Mouse (Mus musculus) R1 (cell line): Measurements from ENCODE around the gene Prkaca.

Experiments used
- DNase-seq: peaks from one replicate; pipeline ENCODE4 v3.0.0-alpha.2; 2018; ENCODE audit warnings: low read depth, low spot score

Gene Prkaca

GRCm38 (mm10) chr8:83972150-83973120 is at the start of gene Prkaca:
Gene Prkaca, plus strand, starts transcription at chr8:83972993.
- peak; percentile 99 for DNase-seq

GRCm38 (mm10) chr8:83924585-83924984 is 48.2 kb upstream of the Prkaca start:
- DNase-seq = no peak

- DNase-seq = no peak
Measured at GRCm38 (mm10) chr8:83926266-83926665, 46.5 kb upstream of the Prkaca start.

- no peak for DNase-seq
Measured at GRCm38 (mm10) chr8:83934222-83934621, 38.6 kb upstream of the Prkaca start.

- DNase-seq = no peak
Measured at GRCm38 (mm10) chr8:83934994-83935393, 37.8 kb upstream of the Prkaca start.

- no peak for DNase-seq
Measured at GRCm38 (mm10) chr8:83935435-83935834, 37.4 kb upstream of the Prkaca start.

- DNase-seq = no peak
Measured at GRCm38 (mm10) chr8:83937645-83938044, 35.1 kb upstream of the Prkaca start.

- no peak for DNase-seq
Measured at GRCm38 (mm10) chr8:83938330-83938729, 34.5 kb upstream of the Prkaca start.

GRCm38 (mm10) chr8:83941066-83941677 is 31.6 kb upstream of the Prkaca start:
- no peak for DNase-seq

- DNase-seq = no peak
Measured at GRCm38 (mm10) chr8:83942446-83942845, 30.3 kb upstream of the Prkaca start.

GRCm38 (mm10) chr8:83945540-83945939 is 27.3 kb upstream of the Prkaca start:
- no peak for DNase-seq

- no peak for DNase-seq
Measured at GRCm38 (mm10) chr8:83954749-83955105, 18.1 kb upstream of the Prkaca start.

GRCm38 (mm10) chr8:83955106-83955957 is 17.5 kb upstream of the Prkaca start, which contains the start of the genes Gm10644 and Asf1b:
Gene Gm10644, minus strand, starts transcription at chr8:83955205.
Gene Asf1b, plus strand, starts transcription at chr8:83955507.
- peak; percentile 100 for DNase-seq

GRCm38 (mm10) chr8:83955958-83956218 is 16.9 kb upstream of the Prkaca start:
- DNase-seq = no peak

- DNase-seq = peak; percentile 67
Measured at GRCm38 (mm10) chr8:83956789-83957188, 16.0 kb upstream of the Prkaca start.

GRCm38 (mm10) chr8:83964015-83964765 is 8.6 kb upstream of the Prkaca start:
- no peak for DNase-seq

GRCm38 (mm10) chr8:83967701-83968100 is 5.1 kb upstream of the Prkaca start:
- DNase-seq = no peak

GRCm38 (mm10) chr8:83971121-83971520 is 1.7 kb upstream of the Prkaca start:
- no peak for DNase-seq

- no peak for DNase-seq
Measured at GRCm38 (mm10) chr8:83971661-83972060, 1.1 kb upstream of the Prkaca start.

GRCm38 (mm10) chr8:83973161-83974031 is 603 bp downstream of the Prkaca start:
- peak; percentile 16 for DNase-seq
